Mouse (Mus musculus) 3134 (cell line): ENCODE data around the gene Mtfr1l.

ENCODE experiments used
- DNase-seq: peaks from one replicate; pipeline ENCODE4 v3.0.0-alpha.2; 2011; ENCODE audit warnings: low spot score; ENCODE audit not compliant: insufficient read length; ENCODE audit errors: extremely low read depth

Mtfr1l gene

DNA sequence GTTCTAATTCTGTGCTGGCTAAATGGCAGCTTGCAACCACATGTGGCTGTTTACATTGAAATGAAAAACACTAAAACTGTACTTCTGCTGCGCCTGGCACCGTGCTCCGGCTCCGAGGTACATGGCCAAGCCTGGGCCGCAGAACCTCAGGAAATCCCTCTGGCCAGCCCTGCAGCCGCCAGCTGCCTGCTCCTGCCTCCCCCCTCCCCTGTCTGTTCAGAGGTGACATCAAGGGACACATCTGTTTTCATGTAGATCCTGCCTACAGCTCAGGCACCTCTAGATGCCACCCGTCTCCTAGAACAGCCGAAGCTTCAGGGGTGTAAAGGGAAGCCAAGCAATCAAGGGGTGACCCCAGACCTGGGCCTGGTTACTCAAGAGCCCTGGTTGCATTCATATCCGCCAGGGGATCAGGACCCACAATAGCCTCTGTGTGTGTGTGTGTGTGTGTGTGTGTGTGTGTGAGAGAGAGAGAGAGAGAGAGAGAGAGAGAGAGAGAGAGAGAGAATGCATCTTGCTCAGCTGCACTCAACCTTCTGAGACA, 23.5 kb upstream of the Mtfr1l start:
- DNase-seq: peak; percentile 55

DNA sequence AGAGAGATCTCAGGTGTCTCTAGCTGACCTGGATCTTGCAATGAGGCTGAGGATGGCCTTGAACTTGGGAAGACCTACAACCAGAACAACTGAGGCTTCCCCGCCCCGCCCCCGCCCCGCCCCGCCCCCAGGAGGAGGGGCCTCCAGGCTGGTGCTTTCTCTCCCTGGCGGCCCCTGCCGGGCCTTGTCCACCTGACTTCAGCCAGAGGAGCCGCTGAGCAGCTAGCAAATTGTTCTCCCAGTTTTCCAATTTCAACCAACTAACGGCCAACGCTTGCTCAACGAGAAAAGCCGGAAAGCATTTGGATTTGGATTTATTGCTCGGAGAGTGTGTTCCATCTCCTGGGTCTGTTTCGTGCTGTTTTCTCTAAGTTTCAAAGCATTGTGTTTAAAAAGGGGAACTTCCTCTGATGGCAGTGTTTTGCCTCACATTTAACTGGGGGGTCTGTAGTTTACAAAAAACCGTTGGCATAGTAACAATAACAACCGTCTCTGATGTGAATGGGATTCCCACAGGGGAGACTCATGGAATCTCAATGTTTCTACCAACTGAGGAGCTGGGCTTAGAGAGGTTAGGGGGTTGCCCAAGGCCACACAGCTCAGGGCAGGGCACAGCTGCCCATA, 22.6 kb upstream of the Mtfr1l start:
- DNase-seq: no peak

DNA sequence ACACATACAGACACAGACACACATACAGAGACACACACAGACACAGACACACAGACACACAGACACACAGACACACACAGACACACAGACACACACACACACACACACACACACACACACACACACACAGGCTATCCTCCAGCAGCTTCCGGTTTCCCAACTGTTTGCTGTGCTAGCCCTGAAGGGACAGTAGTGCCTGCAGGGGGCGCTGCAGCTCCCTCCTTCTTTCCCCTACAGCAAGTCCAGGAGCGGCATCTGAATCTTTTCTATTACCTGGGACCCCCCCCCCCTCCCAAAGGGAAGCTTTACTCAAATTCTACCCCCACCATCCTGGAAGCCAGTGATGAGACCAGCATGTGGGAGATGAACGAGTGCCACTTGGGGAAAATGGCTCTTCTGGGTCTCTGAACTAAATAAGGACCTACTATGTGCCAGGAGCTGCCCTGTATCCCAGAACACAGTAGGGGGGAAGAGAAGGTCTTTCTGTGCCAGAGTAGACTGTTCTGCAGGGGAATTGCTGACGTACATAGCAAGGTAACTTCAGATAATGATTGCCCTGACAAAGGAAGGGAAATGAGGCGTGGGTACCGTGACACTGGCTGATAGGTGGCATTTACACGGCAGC, 20.9 kb upstream of the Mtfr1l start:
- DNase-seq: no peak

DNA sequence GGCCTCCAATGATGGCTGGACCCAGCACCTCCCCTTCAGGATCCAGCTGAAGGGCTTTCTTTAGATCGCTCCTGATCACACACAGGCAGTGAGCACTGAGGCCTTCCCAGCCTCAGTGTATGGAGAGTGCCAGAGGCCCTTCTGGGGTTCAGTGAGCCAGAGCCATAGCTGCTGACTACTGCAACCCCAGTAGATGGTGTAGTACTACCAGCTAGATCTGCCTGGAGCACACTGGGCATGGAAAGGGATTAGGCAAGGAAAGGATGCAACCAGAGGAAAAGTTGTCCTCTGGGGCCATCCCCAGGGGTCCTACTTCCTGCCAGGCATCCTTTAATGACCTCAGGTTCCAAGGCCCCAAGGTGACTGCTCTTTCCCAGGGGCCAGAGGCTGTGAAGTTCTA, 18.4 kb upstream of the Mtfr1l start:
- DNase-seq: no peak

DNA sequence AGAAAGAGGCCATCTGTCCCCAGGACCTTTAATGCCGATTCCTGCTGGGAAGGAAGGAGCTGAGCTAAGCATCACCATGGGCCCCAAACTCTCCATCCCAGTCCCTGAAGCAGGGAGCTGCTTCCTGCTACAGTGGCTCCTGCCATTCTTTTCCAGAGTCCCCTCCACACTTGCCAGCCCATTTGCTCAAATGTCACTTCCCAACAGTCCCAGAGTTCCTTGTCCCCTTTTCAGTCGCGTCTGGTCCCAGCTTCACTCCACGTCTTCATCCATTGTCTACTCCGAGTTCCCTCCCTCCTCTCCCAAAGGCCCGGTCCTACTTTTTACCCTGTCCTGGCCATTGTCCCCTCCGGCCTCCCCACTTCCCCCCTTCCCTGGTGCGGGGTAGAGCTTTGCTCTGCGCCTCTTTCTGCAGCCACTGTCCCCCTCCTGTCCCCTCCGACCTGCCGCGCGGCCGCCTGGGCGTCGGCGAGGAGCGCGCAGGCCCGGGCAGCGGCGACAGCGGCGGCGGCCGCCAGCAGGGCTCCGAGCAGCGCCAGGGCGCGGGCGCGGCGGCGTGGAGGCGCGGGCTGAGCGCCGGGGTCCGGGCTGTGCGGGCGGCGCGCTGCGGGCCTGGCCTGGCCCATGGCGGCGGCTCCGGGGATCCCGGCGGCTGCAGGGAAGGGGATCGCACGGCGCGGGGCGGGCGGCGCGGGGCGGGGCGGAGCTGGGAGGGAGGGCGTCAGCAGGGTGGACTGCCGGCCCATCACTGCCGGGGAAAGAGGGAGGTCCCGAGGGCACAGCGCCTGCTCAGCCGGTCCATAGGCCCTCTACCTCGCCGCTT, 16.5 kb upstream of the Mtfr1l start, which contains the start of gene Selenon:
Gene Selenon, minus strand, starts transcription at position 673 of the 823 bp plus-strand sequence.
- peak; percentile 70 for DNase-seq

DNA sequence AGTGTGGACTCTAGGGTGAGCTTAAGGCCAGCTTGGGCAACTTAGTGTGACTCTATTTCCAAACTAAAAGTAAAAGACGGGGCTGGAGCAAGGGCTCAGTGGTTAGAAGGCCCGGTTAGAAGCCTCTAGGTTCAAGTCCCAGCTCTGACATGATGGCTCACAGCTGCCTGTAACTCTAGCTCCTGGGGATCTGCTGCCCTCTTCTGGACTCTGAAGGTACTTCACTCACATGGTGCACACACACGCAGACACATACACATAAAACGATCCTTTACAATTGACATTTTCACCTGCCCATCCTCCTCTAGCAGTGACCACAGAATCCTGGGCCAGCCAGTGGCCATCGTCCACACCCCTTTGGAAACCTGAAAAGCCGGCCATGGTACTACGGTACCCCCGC, 14.7 kb upstream of the Mtfr1l start:
- DNase-seq: no peak

DNA sequence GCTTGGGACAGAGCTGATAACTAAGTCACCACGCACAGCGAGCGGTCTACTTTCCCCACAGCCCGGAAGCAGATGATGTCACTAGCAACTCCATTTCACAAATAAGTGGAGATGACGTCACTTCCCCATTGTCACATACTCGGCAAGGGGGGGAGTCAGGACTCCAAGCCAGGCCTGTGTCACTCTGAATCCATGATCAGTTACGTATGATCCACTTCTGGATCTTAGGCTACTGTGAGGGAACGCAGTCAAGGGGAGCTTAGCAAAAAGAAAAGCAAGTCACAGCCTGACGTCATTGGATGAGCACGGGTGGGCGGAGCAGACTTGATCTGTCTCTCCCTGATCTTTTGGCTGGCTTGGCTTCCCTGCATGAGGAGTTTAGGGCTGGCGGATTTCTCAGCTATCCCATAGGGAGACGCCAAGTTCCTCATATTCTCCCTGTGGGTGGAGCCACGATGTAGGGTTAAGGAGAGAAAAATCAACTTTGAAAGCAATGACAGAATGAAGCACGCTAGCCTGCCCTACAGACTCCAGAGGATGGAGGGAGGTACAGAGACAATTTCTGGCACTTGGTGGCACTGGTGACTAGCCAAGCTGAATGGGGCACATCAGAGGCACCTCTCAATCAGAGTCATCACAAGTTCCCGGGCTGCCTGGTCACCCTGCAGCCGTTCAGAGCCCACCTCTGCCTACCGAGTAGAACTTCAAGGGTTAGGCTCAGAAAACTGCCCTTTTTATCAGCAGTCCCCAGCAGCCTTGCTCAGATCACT, 13.2 kb upstream of the Mtfr1l start:
- DNase-seq: no peak

DNA sequence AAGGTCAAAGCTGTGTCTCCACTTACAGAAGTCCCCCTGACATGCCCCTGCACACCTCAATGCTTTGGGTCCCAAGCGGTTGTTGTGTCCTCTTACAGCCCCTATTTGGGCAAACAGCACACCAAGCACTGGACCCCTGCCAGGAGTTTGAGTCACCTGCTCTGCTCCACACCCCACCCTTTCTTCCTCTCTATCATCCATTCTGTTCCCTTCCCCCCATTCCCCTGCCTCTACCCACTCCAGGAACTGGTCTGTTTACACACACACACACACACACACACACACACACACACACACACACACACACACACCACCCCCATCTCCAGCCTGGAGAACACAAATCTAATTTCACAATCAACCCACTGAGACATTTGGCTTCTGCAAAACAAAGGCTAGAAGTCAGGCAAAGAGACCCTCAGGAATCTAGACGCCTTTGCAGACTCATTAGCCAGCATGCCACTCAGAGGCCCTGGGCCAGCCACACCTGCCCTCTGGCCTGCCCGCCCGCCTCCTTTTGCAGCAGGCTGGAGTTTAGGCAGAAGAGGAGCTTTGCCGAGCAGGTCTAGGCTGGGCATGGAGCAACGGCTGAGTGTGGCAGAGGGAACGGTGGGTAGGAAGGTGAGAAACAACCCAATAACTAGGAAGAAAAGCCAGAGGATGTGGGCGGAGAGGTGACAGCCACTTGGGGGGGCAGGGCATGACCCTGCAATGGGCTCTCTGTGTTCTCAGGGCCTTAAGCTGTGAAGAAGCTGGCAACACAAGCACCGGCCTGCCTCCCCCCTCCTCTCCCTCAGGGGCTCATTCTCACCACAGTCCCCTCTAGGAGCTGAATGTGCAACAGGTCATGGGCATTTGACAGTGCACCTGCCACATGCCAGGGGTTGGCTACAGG, 11.9 kb upstream of the Mtfr1l start:
- no peak for DNase-seq

DNA sequence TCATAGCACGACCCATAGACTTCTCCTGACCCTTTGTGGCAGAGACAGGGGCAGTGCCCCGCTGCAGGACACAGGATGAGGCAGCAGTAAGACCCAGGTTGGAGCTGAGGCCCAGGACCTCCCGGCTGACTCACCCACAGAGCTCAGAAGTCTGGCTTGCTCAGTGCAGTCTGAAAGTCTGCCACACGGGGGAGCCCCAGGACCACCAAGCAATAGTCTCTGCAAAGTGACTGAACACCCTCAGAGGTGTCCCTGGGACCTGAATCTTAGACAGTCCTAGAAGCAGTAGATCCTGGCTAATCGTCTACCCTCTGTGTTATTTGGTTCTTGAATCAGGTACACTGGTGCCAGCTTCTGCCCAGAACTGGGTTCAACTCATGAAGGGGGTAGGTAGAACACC, 8.1 kb upstream of the Mtfr1l start:
- DNase-seq: peak; percentile 65

DNA sequence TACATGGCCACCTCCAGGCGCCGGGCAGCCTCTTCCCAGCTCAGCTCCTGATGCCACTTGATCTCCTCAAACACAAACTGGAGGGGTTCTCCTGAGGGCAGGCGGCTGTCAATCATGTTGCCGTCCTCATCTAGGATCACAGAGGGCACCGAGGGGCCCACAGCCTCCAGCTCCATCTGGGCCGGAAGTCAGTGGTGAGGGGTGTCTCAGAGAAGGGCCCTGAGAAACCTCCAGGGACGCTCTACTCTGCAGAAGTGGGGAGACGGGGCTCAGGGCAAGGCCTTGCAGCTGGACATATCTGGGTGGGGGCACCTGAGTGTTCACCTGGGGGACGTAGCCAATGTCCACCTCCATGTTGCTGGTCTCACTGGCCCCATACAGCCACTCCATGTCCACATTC, 7.5 kb upstream of the Mtfr1l start:
- DNase-seq: no peak

DNA sequence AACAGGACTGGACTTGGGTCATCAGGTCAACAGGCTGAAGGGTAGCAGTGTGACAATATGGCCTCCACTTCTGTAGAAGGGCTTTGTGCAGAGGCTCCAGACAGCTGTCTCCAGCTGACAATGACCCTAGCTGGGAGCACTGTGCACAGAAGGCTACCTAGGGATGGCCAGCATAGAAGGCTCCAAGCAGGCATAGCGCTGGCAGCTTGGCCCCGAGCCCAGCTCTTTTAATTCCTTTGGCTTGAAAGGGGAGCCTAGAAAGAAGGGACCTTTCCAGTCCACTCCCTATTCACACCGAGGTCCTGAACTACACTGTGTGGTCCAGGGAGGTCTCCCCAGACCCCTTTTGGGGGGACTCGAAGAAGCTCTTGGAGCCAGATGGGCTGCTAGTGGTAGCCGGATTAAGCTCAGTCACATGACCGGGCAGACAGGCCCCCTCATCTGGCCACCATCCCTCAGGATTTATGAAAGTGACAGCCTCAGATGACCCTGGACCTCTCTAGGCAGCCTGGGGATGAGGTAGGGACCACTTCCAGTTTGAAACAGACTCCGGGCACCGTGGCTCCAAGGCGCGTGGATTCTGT, 3.9 kb upstream of the Mtfr1l start:
- no peak for DNase-seq

DNA sequence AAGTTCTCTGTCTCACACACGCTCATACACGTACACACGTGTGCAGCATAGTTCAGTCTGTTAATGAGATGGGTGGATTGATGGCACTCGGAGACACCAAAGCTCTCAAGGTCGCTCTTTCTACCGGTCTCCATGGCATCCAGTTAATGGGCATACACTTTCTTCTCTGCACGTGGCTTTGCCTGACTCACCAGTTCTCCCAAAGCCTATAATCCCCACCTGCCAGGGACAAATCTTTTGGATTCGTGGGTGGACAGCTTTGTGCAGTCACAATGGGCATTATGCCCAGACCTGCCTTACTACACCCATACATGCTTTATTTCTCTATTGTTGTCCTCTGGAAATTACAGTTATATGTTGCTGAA, 582 bp upstream of the Mtfr1l start:
- no peak for DNase-seq

DNA sequence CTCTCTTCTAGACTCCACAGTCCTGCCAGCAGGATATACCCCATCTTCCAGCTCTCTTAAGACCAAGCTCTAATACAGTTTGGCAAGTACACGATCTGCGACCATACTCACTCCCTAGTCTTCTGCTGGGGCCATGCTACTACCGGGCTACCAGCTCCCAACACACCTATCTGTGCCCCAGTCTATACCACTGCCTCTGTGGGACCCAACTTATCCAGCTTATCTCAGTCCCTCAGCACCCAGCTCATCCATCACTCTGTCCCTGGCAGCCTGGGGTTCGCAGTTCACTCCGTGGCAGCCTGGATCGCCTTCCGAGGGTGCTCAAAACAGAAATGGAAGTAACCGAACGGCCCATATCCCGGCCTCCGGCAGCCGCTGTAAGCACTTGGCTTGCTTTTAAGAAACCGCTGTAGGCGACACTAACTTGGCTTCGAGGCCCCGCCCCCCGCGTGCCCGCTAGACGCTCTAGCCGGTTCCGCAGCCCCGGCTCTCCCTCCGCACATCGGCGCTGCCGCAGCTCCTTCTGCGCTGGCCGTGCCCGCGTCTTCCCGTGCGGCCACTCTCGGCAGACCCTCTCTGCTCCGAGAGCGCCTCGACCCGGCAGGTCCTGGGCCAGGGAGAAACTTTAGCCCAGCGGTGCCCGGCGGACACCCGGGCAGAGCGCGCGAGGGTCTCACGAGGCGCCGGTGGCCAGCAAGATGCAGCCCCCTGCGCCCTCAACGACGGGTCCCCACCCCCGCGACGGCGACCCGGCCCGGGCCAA, 882 bp downstream of the Mtfr1l start:
- peak; percentile 74 for DNase-seq

DNA sequence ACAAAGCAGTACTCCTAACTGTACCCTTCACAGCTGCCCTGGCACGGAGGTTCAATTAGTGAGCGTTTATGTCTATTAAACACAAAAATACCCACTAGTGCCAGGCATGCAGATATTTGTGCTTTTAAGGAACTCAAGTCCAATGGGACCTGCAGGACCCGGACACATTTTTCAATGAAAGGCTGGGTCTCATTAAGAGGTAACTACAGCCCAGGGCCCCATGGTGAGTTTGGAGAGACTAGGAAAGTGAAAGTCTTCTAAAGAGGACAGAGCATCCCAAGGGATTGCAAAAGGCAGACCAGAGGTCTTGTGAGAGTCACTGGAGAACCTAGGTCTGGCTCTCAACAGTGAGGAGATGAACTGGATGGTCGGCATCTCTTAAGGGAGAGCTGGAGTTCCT, 1.8 kb downstream of the Mtfr1l start:
- DNase-seq: no peak

DNA sequence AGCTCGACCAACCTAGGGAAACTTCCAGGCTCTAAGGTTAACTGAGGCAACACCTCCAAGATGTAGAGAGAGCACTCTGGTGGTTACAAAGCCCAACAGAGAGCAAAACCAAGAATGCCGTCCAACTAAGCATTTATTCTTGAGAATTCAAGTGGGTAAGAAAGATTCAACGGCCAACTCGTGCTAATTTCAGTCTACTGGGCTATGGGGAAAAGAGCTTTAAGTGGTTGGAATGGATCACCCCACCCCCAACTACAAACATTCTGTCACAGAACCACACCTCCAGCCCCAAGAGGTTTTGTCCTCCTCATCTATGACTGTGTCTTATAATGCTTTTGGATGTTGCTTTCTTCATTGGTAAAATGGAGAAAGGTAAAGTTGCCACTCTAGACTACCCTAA, 2.3 kb downstream of the Mtfr1l start:
- DNase-seq: no peak

DNA sequence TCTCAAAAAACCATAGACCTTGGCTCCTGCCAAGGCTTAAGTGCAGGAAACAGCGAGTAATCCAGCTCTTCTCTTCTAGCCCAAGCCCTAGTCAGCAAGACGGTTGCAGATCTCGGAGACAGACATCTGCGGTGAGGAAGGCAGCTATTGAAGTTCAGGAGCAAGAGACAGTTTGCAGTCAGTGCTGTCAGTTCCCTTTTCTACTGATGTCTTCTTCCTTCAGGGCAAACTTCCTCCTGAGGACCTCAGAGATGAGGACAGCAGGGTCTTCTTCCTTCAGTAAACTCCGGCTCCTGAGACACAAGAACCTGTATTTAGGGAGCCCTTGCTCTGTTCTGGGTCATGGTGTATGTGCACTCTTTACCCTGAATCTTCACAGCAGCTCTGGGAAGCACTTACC, 9.0 kb downstream of the Mtfr1l start:
- DNase-seq: no peak

DNA sequence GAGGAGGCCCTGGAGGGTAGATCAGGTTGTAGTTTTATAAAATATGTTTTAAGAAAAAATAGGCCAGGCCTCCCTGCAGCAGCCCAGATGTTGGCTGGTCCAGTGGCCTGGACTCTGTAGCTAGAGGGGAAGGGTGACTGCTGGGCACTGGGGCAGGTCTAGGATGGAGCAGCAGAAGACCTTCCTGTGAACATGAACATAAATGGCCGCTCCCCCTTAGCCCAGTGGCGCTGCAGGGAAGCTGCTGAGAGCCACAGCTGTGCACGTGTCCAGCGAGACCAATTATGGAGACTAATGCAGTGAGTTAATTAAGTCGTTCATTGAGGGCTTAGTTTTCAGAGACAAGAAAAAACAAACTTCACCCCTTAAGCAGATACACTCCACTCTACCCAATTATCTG, 9.4 kb downstream of the Mtfr1l start:
- no peak for DNase-seq

DNA sequence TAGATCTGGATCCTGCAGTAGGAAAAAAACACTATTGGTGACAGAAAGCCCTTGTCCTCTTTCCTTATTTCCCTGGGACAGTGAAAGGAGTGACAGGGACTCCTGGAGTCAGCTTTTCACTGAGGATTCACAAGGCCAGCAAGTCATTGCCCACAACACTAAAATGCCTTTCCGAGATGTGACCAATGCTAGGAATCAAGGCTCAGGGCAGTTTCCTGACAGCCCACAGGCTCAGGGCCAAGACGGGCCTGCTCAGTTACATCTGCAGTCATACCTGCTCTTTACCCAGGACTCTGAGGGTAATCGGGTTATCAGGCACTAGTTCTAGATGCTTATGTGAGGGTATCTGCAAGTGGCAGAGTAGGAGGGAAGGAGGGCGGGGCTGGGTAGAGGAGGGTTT, 11.7 kb downstream of the Mtfr1l start:
- no peak for DNase-seq

DNA sequence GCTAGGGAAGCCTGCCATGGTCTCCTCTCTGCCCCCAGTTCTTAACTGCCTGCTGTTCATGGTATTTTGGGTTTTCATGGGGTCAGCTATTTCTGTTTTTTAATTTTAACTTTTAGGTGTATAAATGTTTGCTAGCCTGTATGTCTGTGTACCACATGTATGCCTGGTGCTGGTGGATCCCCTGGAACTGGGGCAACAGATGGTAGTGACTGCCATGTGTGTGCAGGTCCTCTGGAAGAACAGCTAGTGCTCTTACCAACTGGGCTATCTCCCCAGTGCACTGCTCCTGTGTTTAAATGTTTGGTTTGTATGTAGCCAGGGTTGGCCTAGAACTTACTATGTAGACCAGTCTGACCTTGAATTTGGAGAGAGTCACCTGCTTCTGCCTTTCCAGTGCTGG, 15.9 kb downstream of the Mtfr1l start:
- no peak for DNase-seq
